Mouse (Mus musculus) megakaryocyte progenitor cell, adult 5-6 weeks (primary cell): ENCODE results near the gene Dhrs4. TPM values are rescaled to one million over a fixed set of nuclear protein-coding genes. Genes with fewer than 3 reads are reported as not detected.

ENCODE experiments used
- ATAC-seq: replicated peaks from 2 replicates; pipeline ENCODE4 v1.8.0; 2016; ENCODE audit warnings: mild to moderate bottlenecking, moderate TSS enrichment, inconsistent platforms; ENCODE audit not compliant: poor library complexity
- total RNA-seq, 2 experiments: library from RNA; stranded (forward) in 1 of 2; stranded (reverse) in 1 of 2; fragments of 157-497, 149-512 nt in 1 of 2; fragments of 200-1000 nt in 1 of 2; gene quantifications; 2 replicates each; pipeline versions ENCODE4 v1.2.3 to v1.2.4; 2015 to 2017

The Dhrs4 gene
- total RNA-seq, 2 experiments from 2014 or later, result 48.0 to 58.8 TPM

GRCm38 (mm10) chr14:55524785-55525184, 46.2 kb downstream of the Dhrs4 start, which contains the start of gene Nrl:
TSS of gene Nrl (minus strand) at chr14:55524981.
- ATAC-seq, result no peak

- ATAC-seq, result no peak
Measured at GRCm38 (mm10) chr14:55526674-55527073, 48.1 kb downstream of the Dhrs4 start.

GRCm38 (mm10) chr14:55527940-55528339, 49.4 kb downstream of the Dhrs4 start:
- peak; percentile 83 for ATAC-seq

GRCm38 (mm10) chr14:55536116-55536745, 57.7 kb downstream of the Dhrs4 start:
- ATAC-seq, result peak; percentile 35

Other genes starting within 250 kb of the Dhrs4 start
- gene Carmil3, start 11.9 kb downstream of the Dhrs4 start, total RNA-seq (2015), result 0.05 and 0.15 TPM in 2 replicates
- not detected in 2 replicates for gene Carmil3, start 11.9 kb downstream of the Dhrs4 start, total RNA-seq (2017)
- gene Cpne6, start 31.7 kb downstream of the Dhrs4 start, total RNA-seq (2015), result not detected in 2 replicates
- gene Cpne6, start 31.7 kb downstream of the Dhrs4 start, total RNA-seq (2017), result not detected in 2 replicates
- gene Nrl, start 46.2 kb downstream of the Dhrs4 start, total RNA-seq (2015), result not detected in 2 replicates
- not detected in 2 replicates for gene Nrl, start 46.2 kb downstream of the Dhrs4 start, total RNA-seq (2017)
- 17.6 and 18.9 TPM in 2 replicates for gene Pck2, start 61.5 kb downstream of the Dhrs4 start, total RNA-seq (2015)
- gene Pck2, start 61.5 kb downstream of the Dhrs4 start, total RNA-seq (2017), result 32.5 and 44.3 TPM in 2 replicates
- gene Dcaf11, start 81.2 kb downstream of the Dhrs4 start, total RNA-seq (2015), result 32.6 and 45.9 TPM in 2 replicates
- gene Dcaf11, start 81.2 kb downstream of the Dhrs4 start, total RNA-seq (2017), result 61.1 and 69.1 TPM in 2 replicates
- 1.5 and 4.6 TPM in 2 replicates for gene A730061H03Rik, start 81.6 kb downstream of the Dhrs4 start, total RNA-seq (2015)
- gene A730061H03Rik, start 81.6 kb downstream of the Dhrs4 start, total RNA-seq (2017), result 3.3 and 8.2 TPM in 2 replicates
- 0.81 TPM in 1 of 2 replicates, not detected in the other for gene Fitm1, start 96.9 kb downstream of the Dhrs4 start, total RNA-seq (2015)
- gene Fitm1, start 96.9 kb downstream of the Dhrs4 start, total RNA-seq (2017), result 0.20 and 1.00 TPM in 2 replicates
- gene Psme1, start 99.4 kb downstream of the Dhrs4 start, total RNA-seq (2015), result 899 and 931 TPM in 2 replicates
- gene Psme1, start 99.4 kb downstream of the Dhrs4 start, total RNA-seq (2017), result 334 and 421 TPM in 2 replicates
- gene Emc9, start 106.5 kb downstream of the Dhrs4 start, total RNA-seq (2015), result 5.1 and 5.5 TPM in 2 replicates
- 6.9 and 9.7 TPM in 2 replicates for gene Emc9, start 106.5 kb downstream of the Dhrs4 start, total RNA-seq (2017)
- gene Psme2, start 112.4 kb downstream of the Dhrs4 start, total RNA-seq (2015), result 374 and 388 TPM in 2 replicates
- gene Psme2, start 112.4 kb downstream of the Dhrs4 start, total RNA-seq (2017), result 269 and 370 TPM in 2 replicates
- 23.5 and 34.4 TPM in 2 replicates for gene Rnf31, start 113.0 kb downstream of the Dhrs4 start, total RNA-seq (2015)
- gene Rnf31, start 113.0 kb downstream of the Dhrs4 start, total RNA-seq (2017), result 10.5 and 11.3 TPM in 2 replicates
- 20.6 and 24.8 TPM in 2 replicates for gene Irf9, start 124.8 kb downstream of the Dhrs4 start, total RNA-seq (2015)
- 28.2 and 31.3 TPM in 2 replicates for gene Irf9, start 124.8 kb downstream of the Dhrs4 start, total RNA-seq (2017)
- 3.5 and 9.5 TPM in 2 replicates for gene Rec8, start 139.3 kb downstream of the Dhrs4 start, total RNA-seq (2015)
- 0.87 and 4.6 TPM in 2 replicates for gene Rec8, start 139.3 kb downstream of the Dhrs4 start, total RNA-seq (2017)
- gene Ipo4, start 157.2 kb downstream of the Dhrs4 start, total RNA-seq (2015), result 28.3 and 31.0 TPM in 2 replicates
- 12.6 and 19.2 TPM in 2 replicates for gene Ipo4, start 157.2 kb downstream of the Dhrs4 start, total RNA-seq (2017)
- 6.7 and 8.5 TPM in 2 replicates for gene Gm49378, start 159.1 kb downstream of the Dhrs4 start, total RNA-seq (2015)
- 1.5 and 4.9 TPM in 2 replicates for gene Gm49378, start 159.1 kb downstream of the Dhrs4 start, total RNA-seq (2017)
- gene Tm9sf1, start 165.0 kb downstream of the Dhrs4 start, total RNA-seq (2015), result 35.8 and 39.1 TPM in 2 replicates
- 47.3 and 56.1 TPM in 2 replicates for gene Tm9sf1, start 165.0 kb downstream of the Dhrs4 start, total RNA-seq (2017)
- 0.37 and 0.62 TPM in 2 replicates for gene Tssk4, start 171.4 kb downstream of the Dhrs4 start, total RNA-seq (2015)
- gene Tssk4, start 171.4 kb downstream of the Dhrs4 start, total RNA-seq (2017), result 0.08 and 0.88 TPM in 2 replicates
- 19.3 and 21.4 TPM in 2 replicates for gene Mdp1, start 181.8 kb downstream of the Dhrs4 start, total RNA-seq (2015)
- gene Mdp1, start 181.8 kb downstream of the Dhrs4 start, total RNA-seq (2017), result 21.7 and 22.4 TPM in 2 replicates
- gene Gmpr2, start 193.2 kb downstream of the Dhrs4 start, total RNA-seq (2015), result 29.4 and 36.0 TPM in 2 replicates
- gene Gmpr2, start 193.2 kb downstream of the Dhrs4 start, total RNA-seq (2017), result 38.1 and 39.5 TPM in 2 replicates
- 491 and 506 TPM in 2 replicates for gene Nedd8, start 193.4 kb downstream of the Dhrs4 start, total RNA-seq (2015)
- 258 and 288 TPM in 2 replicates for gene Nedd8, start 193.4 kb downstream of the Dhrs4 start, total RNA-seq (2017)
- 19.4 and 23.1 TPM in 2 replicates for gene Tinf2, start 203.1 kb downstream of the Dhrs4 start, total RNA-seq (2015)
- 17.7 and 26.3 TPM in 2 replicates for gene Tinf2, start 203.1 kb downstream of the Dhrs4 start, total RNA-seq (2017)
- 0.35 and 0.61 TPM in 2 replicates for gene Tgm1, start 235.2 kb downstream of the Dhrs4 start, total RNA-seq (2015)
- 0.20 and 1.1 TPM in 2 replicates for gene Tgm1, start 235.2 kb downstream of the Dhrs4 start, total RNA-seq (2017)
- gene Rabggta, start 243.5 kb downstream of the Dhrs4 start, total RNA-seq (2015), result 8.7 and 14.0 TPM in 2 replicates
- 12.6 and 14.0 TPM in 2 replicates for gene Rabggta, start 243.5 kb downstream of the Dhrs4 start, total RNA-seq (2017)